Mouse (Mus musculus) brain, embryonic 14.5 days (tissue): ENCODE results near the gene Pdcd5.

Source experiments
- CTCF ChIP-seq: fragments of 200-500 bp; IDR thresholded peaks from 2 replicates; pipeline ENCODE4 v1.5.1; 2012; ENCODE audit warnings: inconsistent platforms, mild to moderate bottlenecking, moderate library complexity, borderline replicate concordance; ENCODE audit not compliant: insufficient read depth, insufficient read length; ENCODE audit errors: extremely low read depth
- POLR2A ChIP-seq: fragments of 200-500 bp; IDR thresholded peaks from 2 replicates; pipeline ENCODE4 v1.6.1; 2012; ENCODE audit warnings: mild to moderate bottlenecking, inconsistent platforms, borderline replicate concordance; ENCODE audit not compliant: poor library complexity, insufficient read depth, insufficient read length, severe bottlenecking; ENCODE audit errors: extremely low read depth

- TF ChIP-seq POLR2A (no peak), CTCF (no peak)
Observed at GRCm38 (mm10) chr7:35688781-35689349, 41.5 kb upstream of the Pdcd5 start.
